Mouse (Mus musculus): Measurements from ENCODE around the gene Fam162b.
A peak's percentile ranks its signal among the peaks of the same experiment; 100 is the strongest.

The Fam162b gene

DNA sequence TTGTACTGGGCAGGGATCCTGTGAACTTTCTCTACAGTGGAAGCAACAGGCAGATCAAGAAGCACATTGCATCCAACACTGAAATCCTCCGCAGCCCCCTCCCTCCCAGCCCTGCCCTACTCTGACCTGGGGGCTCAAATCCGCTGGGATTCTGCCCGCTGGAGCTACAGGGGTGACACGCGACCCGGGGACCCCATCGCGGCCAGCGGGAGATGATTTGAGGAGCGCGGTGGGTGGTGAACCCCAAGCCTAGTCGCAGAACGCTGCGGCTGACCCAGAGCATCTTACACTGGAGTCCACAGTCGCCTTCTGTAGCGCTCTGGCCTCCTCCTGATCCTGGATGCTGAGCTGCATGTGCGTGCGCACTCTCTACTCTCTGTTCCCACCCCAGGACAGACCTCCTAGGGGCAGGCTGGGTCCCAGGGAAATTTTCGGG, at the start of gene Fam162b:
Fam162b (minus strand) TSS at position 379 of the 436 bp plus-strand sequence.
- no peak for DNase-seq (ENCODE audit: low read depth, low spot score)

DNA sequence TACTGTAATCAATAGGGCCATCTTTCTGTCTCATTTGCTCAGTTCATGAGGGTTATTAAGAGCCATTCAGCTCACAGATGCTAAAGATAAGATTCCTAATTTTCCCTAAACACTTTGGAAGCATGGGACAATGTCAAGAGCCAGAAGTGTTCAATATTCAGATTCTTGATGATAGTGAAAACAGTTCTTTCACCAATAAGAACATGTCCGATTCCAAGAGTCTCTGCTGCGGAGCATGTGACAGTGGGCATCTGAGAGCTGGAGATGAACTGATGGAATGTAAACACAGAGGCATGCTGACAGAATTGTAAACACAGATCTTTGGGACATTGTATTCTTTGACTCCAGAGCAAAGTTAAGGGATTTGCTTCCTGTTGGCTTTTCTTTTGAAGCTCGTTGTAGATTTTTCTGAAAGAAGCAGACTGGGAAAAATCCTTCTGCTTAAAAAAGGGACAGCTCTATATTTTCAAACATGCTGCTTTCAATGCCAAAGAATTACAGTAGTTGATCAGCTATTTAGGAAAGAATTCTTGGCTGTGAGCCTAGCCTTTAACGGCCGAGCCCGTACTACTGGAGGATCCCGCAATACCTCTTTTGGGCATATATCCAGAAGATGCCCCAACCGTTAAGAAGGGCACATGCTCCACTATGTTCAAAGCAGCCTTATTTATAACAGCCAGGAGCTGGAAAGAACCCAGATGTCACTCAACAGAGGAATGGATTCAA, 41.3 kb upstream of the Fam162b start, which contains the start of gene Gprc6a:
Gprc6a (minus strand) TSS at position 51 of the 726 bp plus-strand sequence.
- no peak for DNase-seq (ENCODE audit: low read depth, low spot score)

DNA sequence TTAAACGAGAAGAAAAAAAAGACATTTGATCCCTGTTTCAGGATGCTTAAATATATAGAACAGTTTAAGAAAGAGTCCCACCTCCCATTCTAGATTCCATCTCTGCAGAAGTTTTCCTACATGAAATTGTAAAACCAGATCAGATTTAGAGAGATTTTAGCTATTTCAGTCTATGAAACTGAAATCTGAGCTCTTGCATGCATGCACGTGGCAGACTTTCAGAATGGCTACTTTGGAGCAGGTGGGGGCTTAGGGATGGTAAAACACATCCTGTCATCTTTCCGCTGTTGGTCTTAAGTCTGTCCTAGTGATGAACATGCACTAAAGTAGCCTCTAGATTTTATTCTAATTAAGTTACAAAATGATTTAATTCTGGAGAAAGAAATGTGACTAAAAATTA, 30.9 kb upstream of the Fam162b start:
- no peak for DNase-seq (ENCODE audit: low read depth, low spot score)

DNA sequence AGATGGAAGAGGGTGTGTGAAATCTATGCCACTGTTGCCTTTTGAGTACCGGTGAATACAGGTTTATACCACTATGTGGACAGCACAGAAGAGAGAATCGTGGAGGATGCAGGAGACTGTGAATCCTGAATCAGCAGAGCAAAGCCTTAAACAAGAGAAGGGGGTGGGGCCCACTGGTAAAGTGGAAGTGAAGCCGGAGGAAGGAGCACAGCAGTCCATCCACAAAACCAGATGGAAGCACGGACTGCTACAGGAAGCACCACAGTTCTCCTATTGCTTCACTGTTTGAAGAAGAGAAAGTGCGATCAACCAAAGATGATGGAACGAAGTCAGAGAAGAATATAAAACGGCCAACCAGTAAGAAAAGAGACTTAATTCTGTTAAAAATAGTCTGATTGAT, 29.8 kb upstream of the Fam162b start:
- no peak for DNase-seq (ENCODE audit: low read depth, low spot score)

DNA sequence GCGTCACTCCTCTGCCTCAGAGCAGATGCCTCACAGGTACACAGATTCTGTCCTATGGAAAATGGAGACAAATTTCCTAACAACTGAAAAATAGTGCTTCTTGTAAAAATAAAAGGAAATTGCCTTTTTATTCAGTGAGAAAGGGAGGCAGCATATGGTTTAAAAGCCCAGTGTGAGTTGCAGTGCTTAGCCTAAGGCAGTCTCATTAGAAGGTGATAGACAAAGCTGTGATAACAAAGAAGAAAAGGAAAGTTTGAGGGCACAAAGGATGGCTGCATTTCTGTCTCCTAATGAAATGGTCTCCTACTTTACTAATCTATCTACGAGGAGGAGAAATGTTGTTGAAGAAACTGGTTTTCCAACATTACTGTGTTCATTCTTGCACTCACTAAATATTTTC, 28.2 kb upstream of the Fam162b start:
- no peak for DNase-seq (ENCODE audit: low read depth, low spot score)

DNA sequence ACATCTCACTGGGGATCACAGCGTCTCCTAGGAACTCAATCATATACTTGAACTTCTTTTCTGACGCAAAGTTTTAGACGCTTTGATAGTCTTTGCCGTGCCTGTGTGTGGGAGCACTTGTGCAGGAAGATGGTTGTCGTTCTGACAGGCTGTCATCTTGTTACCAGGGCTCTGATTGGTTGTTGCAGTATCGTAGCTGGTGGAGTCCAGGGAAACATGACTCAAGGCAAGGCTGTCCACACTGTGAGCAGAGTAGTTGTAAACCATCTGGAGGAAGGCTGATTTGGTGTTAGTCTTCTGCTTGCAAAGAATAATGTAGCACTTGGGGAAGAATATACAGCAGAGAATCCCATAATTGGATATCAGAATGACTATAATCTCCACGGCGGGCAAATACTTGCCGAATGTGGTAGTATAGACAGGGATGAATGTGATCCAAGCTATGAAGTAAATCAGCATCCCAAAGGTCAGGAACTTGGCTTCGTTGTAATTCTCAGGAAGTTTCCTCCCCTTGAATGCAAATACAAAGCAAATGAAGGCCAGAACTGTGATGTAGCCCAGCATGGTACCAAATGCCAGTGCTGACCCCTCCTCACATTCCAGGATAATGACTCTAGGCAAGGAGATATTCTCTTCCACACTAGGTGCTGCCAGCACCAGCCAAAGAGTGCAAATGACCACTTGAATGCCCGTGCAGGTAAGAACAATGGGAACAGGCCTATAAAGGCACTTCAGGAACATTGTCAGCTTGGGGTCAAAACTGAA, 24.7 kb upstream of the Fam162b start:
- no peak for DNase-seq (ENCODE audit: low read depth, low spot score)

DNA sequence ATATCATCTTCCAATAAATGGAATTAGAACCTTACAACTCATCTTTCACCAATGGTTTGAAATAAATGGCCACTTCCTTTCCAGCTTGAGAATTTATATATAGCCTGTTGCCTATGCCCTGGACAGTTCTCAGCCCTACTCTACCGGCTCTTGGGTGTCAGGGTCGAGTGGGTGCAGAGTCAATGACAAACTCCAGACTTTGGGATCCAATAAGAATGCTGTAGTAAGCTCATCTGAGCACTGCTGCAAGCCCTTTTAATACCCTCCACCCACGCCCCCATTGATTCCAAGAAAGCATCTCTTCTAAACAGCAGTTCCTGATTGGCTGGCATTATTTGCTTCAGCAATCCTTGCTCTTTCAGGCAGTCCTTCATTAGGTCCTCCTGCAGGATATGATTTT, 23.1 kb upstream of the Fam162b start:
- no peak for DNase-seq (ENCODE audit: low read depth, low spot score)

DNA sequence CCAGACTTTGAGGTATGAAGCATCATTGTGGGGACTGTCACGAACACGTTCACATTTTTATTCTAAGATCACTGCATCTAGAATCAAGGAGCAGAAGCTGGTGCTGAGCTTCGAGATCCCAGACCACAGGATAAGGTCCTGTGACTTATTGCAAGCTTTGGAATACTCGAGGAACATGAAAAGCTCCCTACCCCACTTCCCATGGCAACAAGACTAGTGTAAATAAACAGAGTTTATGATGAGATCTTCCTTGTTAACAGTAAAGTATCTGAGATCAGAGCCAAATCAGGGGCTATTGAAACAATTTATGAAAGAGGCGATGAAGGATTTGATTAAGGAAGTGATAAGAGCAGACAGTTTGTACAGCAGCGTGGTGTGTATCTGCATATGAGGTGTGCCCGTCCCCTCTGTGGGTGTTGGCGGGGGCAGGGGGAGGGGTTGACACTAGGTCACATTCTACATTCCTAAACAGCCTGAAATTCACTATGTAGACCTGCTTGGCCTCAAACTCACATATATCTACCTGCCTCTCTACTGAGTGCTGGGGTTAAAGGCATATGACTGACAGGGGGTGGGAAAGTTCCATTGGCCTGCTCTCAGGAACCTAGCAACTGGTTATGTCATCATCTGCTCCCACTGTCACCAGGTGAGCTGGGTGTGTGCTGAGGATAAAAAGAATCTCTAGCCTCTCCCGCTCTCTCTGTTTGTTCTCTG, 21.8 kb upstream of the Fam162b start:
- no peak for DNase-seq (ENCODE audit: low read depth, low spot score)

DNA sequence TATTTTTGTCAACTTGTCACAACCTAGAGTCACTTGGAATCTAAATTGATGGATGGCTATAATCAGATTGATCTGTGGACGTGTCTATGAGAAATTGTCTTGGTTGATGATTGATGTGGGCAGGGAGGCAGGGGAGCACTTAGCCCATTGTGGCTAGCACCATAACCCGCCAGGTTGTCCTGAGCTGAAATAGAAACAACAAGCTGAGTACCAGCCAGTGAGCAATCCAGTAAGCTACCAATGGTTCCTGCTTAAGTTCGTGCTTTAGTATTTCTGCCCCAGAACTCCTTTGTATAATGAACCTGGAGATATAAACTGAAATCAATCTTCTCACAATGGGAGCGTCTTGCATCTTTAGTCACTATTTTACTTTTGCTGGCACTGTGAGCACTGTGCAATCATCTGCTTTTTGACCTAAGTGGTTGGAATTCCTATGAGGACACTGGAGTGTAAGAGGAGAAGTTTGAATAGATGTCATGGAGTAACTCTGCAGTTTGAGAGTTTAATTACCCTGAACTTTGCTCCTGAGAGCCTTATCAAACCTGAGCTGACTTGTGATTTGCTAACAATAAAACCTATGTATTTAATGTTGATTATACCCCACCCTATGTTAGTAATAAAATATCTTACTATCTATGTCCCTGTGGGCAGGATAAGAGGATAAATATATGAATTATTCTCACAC, 19.6 kb upstream of the Fam162b start:
- DNase-seq (ENCODE audit: low read depth, low spot score): no peak

DNA sequence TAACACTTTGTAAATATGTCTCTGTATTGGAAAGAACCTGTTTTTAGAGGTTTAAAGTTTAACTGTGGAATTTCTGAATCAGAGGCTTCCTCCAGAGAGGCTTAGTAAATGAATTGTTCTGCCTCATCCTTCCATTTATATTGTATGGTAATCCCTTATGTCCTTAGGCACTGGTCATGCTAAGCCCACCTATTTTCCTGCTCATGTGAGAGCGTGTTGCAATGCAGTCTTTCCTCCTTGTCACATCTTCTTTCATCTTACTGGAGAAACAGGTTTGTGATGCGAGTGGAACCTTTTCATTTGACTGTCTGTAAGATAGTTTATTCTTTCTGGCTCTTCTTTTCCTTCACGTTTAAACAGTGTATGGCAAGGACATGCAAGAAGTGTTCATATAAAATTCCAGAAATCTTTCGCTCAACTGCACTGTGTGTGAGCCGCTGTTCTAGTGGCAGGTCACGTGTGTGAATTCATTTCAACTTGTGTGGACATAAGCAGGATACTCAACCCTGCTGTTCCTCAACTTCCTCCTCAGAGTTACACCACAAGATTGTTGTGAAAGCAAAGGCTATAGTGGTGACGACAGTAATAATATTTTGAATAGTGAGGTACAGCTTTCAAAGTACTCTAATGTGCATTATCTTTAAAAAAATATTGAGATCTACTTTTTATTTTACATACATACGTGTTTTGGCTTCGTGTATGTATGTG, 6.8 kb upstream of the Fam162b start:
- no peak for DNase-seq (ENCODE audit: low read depth, low spot score)

DNA sequence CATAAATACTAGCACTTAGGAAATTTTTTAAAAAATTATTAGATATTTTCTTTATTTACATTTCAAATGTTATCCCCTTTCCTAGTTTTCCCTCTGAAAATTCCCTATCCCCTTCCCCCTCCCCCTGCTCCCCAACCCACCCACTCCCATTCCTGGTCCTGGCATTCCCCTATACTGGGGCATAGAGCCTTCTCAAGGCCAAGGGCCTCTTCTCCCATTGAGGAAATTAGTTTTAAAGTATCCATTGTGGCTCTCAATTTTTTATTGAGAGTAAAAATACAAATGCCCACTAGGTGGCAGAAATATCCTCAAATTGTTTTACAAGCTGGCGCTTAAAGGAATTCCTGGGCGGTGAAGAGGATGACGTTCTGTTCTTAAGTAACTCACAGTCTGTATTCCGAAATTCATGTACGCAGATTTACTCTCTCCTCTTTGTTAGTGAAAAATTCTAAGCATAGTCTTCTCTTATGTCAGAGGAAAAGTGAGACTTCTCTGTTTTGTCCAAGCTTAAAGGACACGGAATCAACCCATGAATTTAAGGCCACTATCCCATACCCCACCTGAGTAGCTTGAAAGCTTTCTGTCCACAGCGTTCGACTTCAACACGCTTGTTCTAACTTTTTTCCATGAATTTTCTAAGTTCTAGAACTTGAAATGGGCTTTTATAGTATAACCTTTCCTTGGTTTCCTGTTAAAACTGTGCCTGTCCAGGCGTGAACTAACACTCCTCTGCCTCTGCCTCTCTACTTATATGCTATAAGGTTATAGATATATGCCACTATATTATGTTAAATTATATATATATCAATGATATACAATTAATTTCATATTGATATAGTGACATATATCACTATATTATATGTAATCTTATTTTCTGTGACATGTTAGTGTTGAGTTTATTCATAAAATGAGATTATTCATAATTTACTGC, 4.9 kb upstream of the Fam162b start:
- peak; percentile 69 for DNase-seq (ENCODE audit: low read depth, low spot score)

DNA sequence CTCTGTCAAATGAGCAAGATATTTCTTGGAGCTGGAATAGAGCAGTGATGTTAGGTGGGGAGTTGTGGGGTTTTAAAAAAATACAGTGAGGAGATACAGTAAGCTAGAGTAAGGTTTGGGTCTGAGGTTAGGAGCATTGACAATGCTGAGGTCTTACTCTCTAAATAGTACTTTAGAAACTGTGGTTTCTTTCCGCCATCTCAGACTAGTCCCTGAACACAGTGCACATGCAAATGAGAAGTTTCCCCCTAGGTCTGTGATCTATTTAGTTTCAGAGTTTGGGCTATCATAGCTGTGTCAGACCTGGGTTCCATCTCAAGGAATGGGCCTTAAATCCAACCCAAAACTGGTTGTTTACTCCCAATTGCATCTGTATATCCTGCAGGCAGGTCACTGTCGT, 1.3 kb upstream of the Fam162b start:
- DNase-seq (ENCODE audit: low read depth, low spot score): no peak

DNA sequence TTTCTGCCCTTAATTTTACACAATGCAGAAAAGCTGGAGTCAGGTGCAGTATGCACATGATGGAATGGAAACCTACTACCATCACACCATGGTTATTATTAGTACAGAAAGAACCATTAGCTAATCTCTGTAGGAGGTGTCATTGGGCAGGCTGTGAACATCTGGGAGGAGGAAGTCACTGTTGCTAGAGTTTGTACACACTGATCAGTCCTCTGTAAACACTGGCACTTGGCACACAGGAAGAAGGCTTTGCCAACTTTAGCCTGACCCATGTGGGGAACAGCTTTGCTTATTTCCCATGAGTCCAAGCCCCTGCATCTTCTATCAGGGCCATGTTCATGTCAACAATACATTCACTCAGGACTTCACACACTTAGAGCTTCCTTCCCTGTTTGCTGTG, 5.4 kb downstream of the Fam162b start:
- DNase-seq (ENCODE audit: low read depth, low spot score): no peak

DNA sequence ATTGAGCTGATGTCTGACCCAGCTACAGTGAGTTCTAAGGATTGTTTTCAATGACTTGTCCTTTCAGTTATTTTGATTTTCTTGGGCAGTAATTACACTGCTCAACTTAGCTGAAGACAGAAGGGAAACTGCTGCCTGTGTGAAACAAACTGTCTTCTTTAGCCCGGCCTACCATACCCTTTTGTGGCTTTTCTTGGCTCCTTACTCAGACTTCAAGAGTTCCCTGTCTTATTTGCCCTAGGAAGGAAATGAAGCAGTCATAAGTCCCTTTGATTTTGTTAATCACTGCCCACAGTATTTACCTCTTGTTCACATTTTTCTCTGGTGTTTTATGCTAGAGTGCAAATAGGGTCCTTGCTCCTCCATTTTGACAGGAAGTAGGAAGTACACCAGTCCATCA, 5.9 kb downstream of the Fam162b start:
- DNase-seq (ENCODE audit: low read depth, low spot score): no peak

DNA sequence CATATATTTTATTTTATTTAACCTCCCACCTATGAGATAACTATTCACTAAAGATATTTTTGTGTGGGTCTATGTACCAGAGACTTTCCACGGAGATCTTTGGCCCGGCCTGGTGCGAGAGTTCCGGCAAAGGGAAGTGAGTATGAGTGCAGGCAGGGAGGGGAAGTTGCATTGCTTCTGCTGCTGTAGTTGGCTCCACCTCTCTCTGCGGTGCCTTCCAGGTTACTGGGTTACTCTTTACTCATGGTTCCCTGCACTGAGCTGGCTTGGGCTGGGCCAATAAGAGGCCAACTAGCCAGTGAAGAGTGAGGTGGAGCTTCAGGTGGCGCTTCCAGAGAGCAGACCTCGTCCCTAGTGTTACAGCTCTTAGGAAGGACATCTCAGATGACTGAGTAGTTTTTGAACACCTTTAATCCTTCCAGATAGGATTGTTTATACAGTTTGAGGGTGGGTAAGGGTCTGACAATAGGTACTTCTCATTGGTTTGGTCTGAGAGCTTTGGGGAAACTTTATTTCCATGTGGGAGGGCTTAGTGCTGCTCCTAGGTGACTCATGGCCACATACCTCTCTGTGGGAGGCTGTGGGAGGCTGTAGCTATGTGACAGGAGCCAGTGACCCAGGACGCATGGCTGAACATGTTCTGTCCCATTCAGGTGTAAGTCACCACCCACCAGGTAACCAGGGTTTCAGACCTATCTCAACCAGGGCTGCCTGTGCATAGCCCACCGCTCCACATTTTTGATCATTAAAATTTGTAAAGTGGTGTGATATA, 18.9 kb downstream of the Fam162b start:
- no peak for DNase-seq (ENCODE audit: low read depth, low spot score)

DNA sequence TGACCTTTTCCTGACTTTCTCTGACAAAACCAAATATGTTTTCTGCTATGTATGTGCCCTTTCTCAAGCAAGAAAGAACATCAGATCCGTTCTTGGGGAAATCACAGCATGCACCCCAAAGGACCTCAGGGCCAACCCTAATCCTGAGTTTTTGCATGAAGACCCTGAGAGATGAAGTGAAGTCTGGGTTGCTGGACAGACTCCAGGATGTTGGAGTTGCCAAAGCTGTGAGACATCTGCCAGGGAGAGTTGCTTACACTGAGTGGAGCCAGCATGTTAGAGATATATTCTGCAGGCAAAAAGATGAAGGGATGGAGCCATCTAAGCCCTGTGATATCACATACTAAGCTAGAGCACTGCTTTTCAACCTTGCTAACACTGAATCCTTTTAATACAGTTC, 34.3 kb downstream of the Fam162b start:
- DNase-seq (ENCODE audit: low read depth, low spot score): no peak

DNA sequence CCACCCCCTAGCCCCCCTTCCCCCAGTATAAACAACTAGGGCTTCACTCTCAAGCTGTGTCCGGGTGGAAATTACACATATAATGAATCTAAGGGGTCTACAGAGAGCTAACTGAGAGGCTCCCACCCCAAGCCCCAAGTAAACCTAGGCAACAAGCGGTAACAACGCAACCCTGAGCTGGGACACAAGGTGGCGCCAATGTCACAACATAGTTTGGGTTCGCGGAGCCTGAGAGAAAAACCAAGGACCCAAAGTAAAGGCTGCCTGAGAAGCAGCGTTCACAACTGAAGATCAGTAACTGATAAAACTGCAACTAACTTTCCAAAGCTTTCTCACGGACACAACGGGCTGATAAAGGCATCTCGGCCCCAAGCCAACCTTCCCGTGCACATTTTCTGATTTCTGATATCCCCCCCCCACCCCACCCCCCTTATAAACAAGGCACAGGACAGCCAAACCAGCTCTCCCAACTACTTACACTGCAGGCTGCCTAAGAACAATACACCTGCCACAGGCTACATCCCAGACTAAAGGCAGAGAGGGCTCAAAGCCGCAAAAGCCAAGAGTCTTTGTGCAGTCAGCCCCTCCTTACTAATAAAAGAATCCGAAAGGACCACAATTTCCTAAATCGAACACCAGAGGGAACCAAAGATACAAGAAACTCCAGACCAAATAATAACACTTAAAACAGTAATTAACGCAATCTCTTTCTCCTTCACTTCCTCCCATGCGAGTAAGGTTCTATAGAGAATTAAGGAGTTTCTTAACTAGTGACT, 36.8 kb downstream of the Fam162b start:
- DNase-seq (ENCODE audit: low read depth, low spot score): peak; percentile 56
